Mouse (Mus musculus) fibroblast of lung, adult 2 months (primary cell): Measurements from ENCODE around the gene Capn7.

Source experiments
- DNase-seq: peaks from one replicate; pipeline ENCODE4 v3.0.0-alpha.2; 2011; ENCODE audit warnings: low read depth

Gene Capn7

GRCm38 (mm10) chr14:31396428-31396827 lies 60.0 kb downstream of the Capn7 start:
- no peak for DNase-seq

GRCm38 (mm10) chr14:31397353-31397752 lies 60.9 kb downstream of the Capn7 start:
- DNase-seq, result no peak

- no peak for DNase-seq
These were observed 61.6 kb downstream of the Capn7 start for GRCm38 (mm10) chr14:31397791-31398595.

- DNase-seq, result no peak
These were observed 62.4 kb downstream of the Capn7 start for GRCm38 (mm10) chr14:31398819-31399218.

GRCm38 (mm10) chr14:31399271-31399670 lies 62.8 kb downstream of the Capn7 start:
- no peak for DNase-seq

- no peak for DNase-seq
These were observed 63.8 kb downstream of the Capn7 start for GRCm38 (mm10) chr14:31400246-31400645.

- DNase-seq, result no peak
These were observed 64.5 kb downstream of the Capn7 start for GRCm38 (mm10) chr14:31400896-31401295.

GRCm38 (mm10) chr14:31401918-31402427 lies 65.5 kb downstream of the Capn7 start:
- DNase-seq, result no peak

- DNase-seq, result no peak
These were observed 66.3 kb downstream of the Capn7 start for GRCm38 (mm10) chr14:31402693-31403092.

- no peak for DNase-seq
These were observed 67.1 kb downstream of the Capn7 start for GRCm38 (mm10) chr14:31403556-31403955.

- DNase-seq, result no peak
These were observed 67.6 kb downstream of the Capn7 start for GRCm38 (mm10) chr14:31403995-31404394.

- DNase-seq, result no peak
These were observed 68.2 kb downstream of the Capn7 start for GRCm38 (mm10) chr14:31404663-31405062.

GRCm38 (mm10) chr14:31405652-31406051 lies 69.2 kb downstream of the Capn7 start:
- DNase-seq, result no peak

- DNase-seq, result no peak
These were observed 69.8 kb downstream of the Capn7 start for GRCm38 (mm10) chr14:31406154-31406810.

GRCm38 (mm10) chr14:31407208-31407607 lies 70.8 kb downstream of the Capn7 start:
- DNase-seq, result no peak

- no peak for DNase-seq
These were observed 71.6 kb downstream of the Capn7 start for GRCm38 (mm10) chr14:31407911-31408604.

- DNase-seq, result no peak
These were observed 72.2 kb downstream of the Capn7 start for GRCm38 (mm10) chr14:31408666-31409065.

- DNase-seq, result no peak
These were observed 73.8 kb downstream of the Capn7 start for GRCm38 (mm10) chr14:31410123-31410724.

GRCm38 (mm10) chr14:31410737-31411136 lies 74.3 kb downstream of the Capn7 start:
- no peak for DNase-seq

- DNase-seq, result no peak
These were observed 76.2 kb downstream of the Capn7 start for GRCm38 (mm10) chr14:31412651-31413056.

GRCm38 (mm10) chr14:31413475-31414086 lies 77.1 kb downstream of the Capn7 start:
- DNase-seq, result no peak
